Mouse (Mus musculus): ENCODE measurements around the gene Chrna1.

DNA sequence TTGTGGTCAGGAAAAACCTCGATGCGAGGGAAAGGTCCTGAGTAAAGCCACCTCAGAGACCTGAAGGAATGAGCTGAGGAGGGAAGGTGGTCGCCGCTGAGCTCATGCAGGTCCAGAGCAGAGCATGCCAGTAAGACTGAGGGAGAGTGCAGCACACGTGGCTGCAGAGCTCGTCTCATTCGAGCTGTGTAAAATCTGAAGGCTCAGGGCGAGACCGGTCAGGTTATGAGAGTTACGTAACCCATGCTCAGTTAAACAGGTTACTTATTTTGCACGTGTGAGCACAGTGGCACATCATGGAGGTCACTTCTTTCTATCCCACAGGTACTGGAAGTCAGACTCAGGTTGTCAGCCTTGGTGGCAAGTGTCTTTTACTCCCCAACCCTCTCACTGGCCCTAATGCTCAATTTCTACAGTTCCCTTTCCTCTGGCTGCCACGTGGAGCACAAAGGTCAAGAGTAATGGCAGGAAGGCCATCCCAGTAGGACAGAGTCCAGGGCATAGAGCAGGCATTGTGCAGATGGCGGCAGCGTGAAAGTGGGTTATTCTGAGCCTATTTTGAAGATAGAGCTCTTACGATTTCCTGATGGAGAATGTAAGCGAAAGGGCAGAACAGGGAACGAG lies 36.4 kb upstream of the Chrna1 start:
- TF ChIP-seq CTCF (IDR thresholded peaks at IDR 0.05; ENCODE audit: control insufficient read depth, insufficient read depth, insufficient read length) = no peak
- TF ChIP-seq USF1 (IDR thresholded peaks at IDR 0.05; ENCODE audit: low read depth) = no peak
- TF ChIP-seq MAX (IDR thresholded peaks at IDR 0.05) = no peak

Measured in C2C12 (cell line).